Mouse (Mus musculus) liver, embryonic 14.5 days (tissue): Measurements from ENCODE around the gene Tmem17.

Experiments
- CTCF ChIP-seq: IDR thresholded peaks from 2 replicates; pipeline ENCODE4 v1.5.1; 2016; ENCODE audit warnings: antibody characterized with exemption, low read depth, control low read depth
- EP300 ChIP-seq: IDR thresholded peaks from 2 replicates; pipeline ENCODE4 v1.6.1; 2016; ENCODE audit warnings: antibody characterized with exemption, low read depth

DNA sequence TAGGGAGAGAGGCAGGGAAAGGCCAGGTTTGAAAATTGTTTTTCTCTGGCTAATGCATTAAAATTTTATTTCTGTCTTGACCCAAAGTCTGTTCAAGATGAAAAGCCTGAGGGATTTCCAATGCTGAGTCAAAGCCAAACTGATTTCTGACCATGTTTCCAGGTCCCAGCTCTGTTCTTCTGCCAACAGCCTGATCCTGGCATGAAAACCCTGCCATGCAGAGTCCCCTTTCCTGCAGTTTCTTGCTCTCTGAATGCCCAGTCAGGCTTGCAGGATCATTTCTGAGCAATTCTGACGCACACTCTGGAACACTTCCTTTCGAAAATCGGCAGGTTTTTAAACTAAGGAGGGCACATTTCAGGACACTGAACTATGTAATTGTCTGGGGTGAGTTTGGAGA, 52.8 kb downstream of the Tmem17 start:
- TF ChIP-seq CTCF, result no peak
- TF ChIP-seq EP300, result no peak
